In the genomic region with DNA sequence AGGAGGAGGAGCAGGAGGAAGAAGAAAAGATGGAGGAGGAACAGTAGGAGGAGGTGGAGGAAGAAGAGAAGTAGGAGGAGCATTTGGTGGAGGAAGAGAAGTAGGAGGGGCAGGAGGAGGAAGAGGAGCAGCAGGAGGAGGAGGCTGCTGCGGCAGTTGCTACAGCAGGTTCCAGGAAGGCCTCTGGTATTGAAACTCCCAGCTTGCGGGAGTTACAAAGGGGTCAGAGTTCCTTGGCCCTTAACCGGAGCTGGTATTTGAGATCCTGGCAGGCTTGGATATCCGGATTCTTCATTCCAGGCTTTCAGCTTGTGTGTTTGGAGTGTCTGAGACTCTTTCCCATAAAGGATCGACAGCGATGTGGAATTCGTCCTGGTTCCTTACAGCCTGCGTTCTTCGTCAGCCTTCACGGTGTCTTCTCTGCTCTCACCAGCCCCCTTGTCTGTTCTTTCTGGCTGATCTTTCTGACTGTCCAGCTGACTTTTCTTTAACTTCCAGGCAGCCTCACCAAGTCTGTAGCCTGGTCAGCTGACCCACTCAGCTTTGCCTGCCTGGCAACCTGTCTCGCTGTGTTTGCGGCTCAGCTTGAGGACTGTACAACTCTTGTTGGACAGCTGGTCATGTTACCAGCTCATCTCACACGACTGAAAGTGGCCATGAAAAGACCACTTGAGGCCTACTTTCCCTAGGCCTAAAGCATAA, we compare ENCODE assay signal across 12 mouse cellular contexts. TPM values are rescaled to one million over a fixed set of nuclear protein-coding genes. Genes with fewer than 3 reads are reported as not detected.
DNase-seq lines count a peak whose midpoint lies in the region; ATAC-seq and TF ChIP-seq lines count a peak whose summit lies in the region.
"Had no signal": no experiment of that assay in that cellular context is flagged by ENCODE, and none has a peak within 500 bp of the region (broad histone marks: within the 10 kb centered on the region; RNA-seq: fewer than 3 reads in every experiment).

No protein-coding gene starts in this region.

- 79% methylated on average over 13 of the region's 13 CpGs for WGBS in midbrain, embryonic 10.5 days
- WGBS in midbrain, embryonic 15.5 days, result 79% methylated on average over 13 of the region's 13 CpGs
- 51% methylated on average over 13 of the region's 13 CpGs for WGBS in kidney, embryonic 15.5 days
- WGBS in lung, embryonic 14.5 days, result 55% methylated on average over 13 of the region's 13 CpGs

- H3K9me3 ChIP-seq in midbrain, embryonic 10.5 days (replicated peaks), result no peaks in the 10 kb centered on the region
- no peaks in the 10 kb centered on the region for H3K9me3 ChIP-seq in midbrain, embryonic 15.5 days
- no peaks in the 10 kb centered on the region for H3K9me3 ChIP-seq in kidney, embryonic 15.5 days (replicated peaks)
- no peaks in the 10 kb centered on the region for H3K9me3 ChIP-seq in lung, embryonic 14.5 days (ENCODE audit: low read depth, low read length)
- H3K9me3 ChIP-seq: limb, embryonic 15.5 days had no signal

- H3K27me3 ChIP-seq in midbrain, embryonic 10.5 days (ENCODE audit: low read depth, poor library complexity, severe bottlenecking), result no peaks in the 10 kb centered on the region
- no peaks in the 10 kb centered on the region for H3K27me3 ChIP-seq in midbrain, embryonic 15.5 days (replicated peaks)
- H3K27me3 ChIP-seq in kidney, embryonic 15.5 days, result no peaks in the 10 kb centered on the region
- H3K27me3 ChIP-seq in lung, embryonic 14.5 days (ENCODE audit: insufficient read depth, low read length), result no peaks in the 10 kb centered on the region
- H3K27me3 ChIP-seq: limb, embryonic 15.5 days had no signal

- peak overlapping the region; percentile 23; the same call in 1 of the 2 replicates for H3K27ac ChIP-seq in midbrain, embryonic 10.5 days (replicated peaks)
- no peak overlapping the region for H3K27ac ChIP-seq in midbrain, embryonic 15.5 days
- peak overlapping the region; percentile 54; the same call in 1 of the 2 replicates for H3K27ac ChIP-seq in kidney, embryonic 15.5 days
- no peak overlapping the region for H3K27ac ChIP-seq in lung, embryonic 14.5 days (ENCODE audit: low read depth)
- H3K27ac ChIP-seq: hindbrain, embryonic 14.5 days; limb, embryonic 15.5 days had no signal

- TF ChIP-seq CTCF in lung, embryonic 14.5 days (IDR thresholded peaks at IDR 0.05; ENCODE audit: low read depth), result no peak

- no peak for ATAC-seq in midbrain, embryonic 15.5 days (replicated peaks)
- peak; percentile 40; the same call in 1 of the 2 replicates for ATAC-seq in kidney, embryonic 15.5 days (replicated peaks; ENCODE audit: low FRiP score)
- no peak; the same call in 1 of the 2 replicates for ATAC-seq in lung, embryonic 14.5 days (ENCODE audit: insufficient read depth)
- ATAC-seq: forebrain, embryonic 14.5 days had no signal

- peaks cover 22% of the 10 kb centered on the region for H3K4me1 ChIP-seq in midbrain, embryonic 10.5 days
- H3K4me1 ChIP-seq in midbrain, embryonic 15.5 days, result peaks cover 6% of the 10 kb centered on the region; the same call in 1 of the 2 replicates
- H3K4me1 ChIP-seq in kidney, embryonic 15.5 days, result peaks cover 8% of the 10 kb centered on the region; the same call in 1 of the 2 replicates
- no peaks in the 10 kb centered on the region for H3K4me1 ChIP-seq in lung, embryonic 14.5 days (ENCODE audit: insufficient read depth)
- H3K4me1 ChIP-seq: limb, embryonic 15.5 days had no signal

- H3K36me3 ChIP-seq in midbrain, embryonic 10.5 days, result no peaks in the 10 kb centered on the region
- no peaks in the 10 kb centered on the region for H3K36me3 ChIP-seq in midbrain, embryonic 15.5 days (replicated peaks)
- no peaks in the 10 kb centered on the region for H3K36me3 ChIP-seq in kidney, embryonic 15.5 days
- no peaks in the 10 kb centered on the region for H3K36me3 ChIP-seq in lung, embryonic 14.5 days (ENCODE audit: insufficient read depth)
- H3K36me3 ChIP-seq: limb, embryonic 15.5 days had no signal

- H3K9ac ChIP-seq in midbrain, embryonic 15.5 days, result no peak overlapping the region
- H3K9ac ChIP-seq in kidney, embryonic 15.5 days, result no peak overlapping the region
- no peak overlapping the region for H3K9ac ChIP-seq in lung, embryonic 14.5 days
- H3K9ac ChIP-seq: hindbrain, embryonic 14.5 days; limb, embryonic 15.5 days had no signal

- H3K4me3 ChIP-seq in midbrain, embryonic 10.5 days, result no peak overlapping the region
- H3K4me3 ChIP-seq in midbrain, embryonic 15.5 days, result no peak overlapping the region
- H3K4me3 ChIP-seq in kidney, embryonic 15.5 days (replicated peaks), result no peak overlapping the region
- no peak overlapping the region for H3K4me3 ChIP-seq in lung, embryonic 14.5 days (ENCODE audit: low read depth, low read length)
- H3K4me3 ChIP-seq: limb, embryonic 15.5 days had no signal

- DNase-seq in midbrain, embryonic 10.5 days (ENCODE audit: low spot score), result no peak
- peak; percentile 44 for DNase-seq in lung, embryonic 14.5 days
- DNase-seq in yolk sac, embryonic 10.5 days (ENCODE audit: low spot score), result peak; percentile 42
- no peak for DNase-seq in heart, adult 8-10 months (ENCODE audit: low spot score)
- DNase-seq in retina, embryonic 14.5 days (ENCODE audit: low spot score), result no peak
- DNase-seq: gastrocnemius, postnatal 14 days; thymus, adult 2 months had no signal

- no peak overlapping the region for H3K4me2 ChIP-seq in midbrain, embryonic 15.5 days
- H3K4me2 ChIP-seq in kidney, embryonic 15.5 days, result peak overlapping the region; percentile 25; the same call in 1 of the 2 replicates
- no peak overlapping the region for H3K4me2 ChIP-seq in lung, embryonic 14.5 days
- H3K4me2 ChIP-seq: hindbrain, embryonic 14.5 days; limb, embryonic 15.5 days had no signal

RNA-seq across cellular contexts. Expression of gene Stt3b, which starts 15.8 kb away (rescaled TPM):
- polyA plus RNA-seq in midbrain, embryonic 10.5 days (2016; fragmentation: Nextera tagmentation; extraction: Ambion mirVana), result 91.0 and 99.9 TPM in 2 replicates
- 78.4 and 80.5 TPM in 2 replicates for polyA plus RNA-seq in midbrain, embryonic 15.5 days (2015; fragmentation: Nextera tagmentation; extraction: Ambion mirVana)
- polyA plus RNA-seq in kidney, embryonic 15.5 days (2015; fragmentation: Nextera tagmentation; extraction: Ambion mirVana), result 101 and 102 TPM in 2 replicates
- 126 and 128 TPM in 2 replicates for polyA plus RNA-seq in lung, embryonic 14.5 days (2014; fragmentation: Nextera tagmentation; extraction: Ambion mirVana)
- total RNA-seq in heart, adult 8-10 months (2022), result 10 to 100 TPM; 48.7 to 53.5 (median 50.0) TPM

Comparison
In these comparisons a context has a peak if more than half of its experiments do, and no peak if none do; other contexts are left out.
1. H3K27ac ChIP-seq: peak in midbrain, embryonic 10.5 days (single experiment) and kidney, embryonic 15.5 days (single experiment); none in midbrain, embryonic 15.5 days (single experiment) and lung, embryonic 14.5 days (single experiment).
2. DNase-seq: peak in lung, embryonic 14.5 days (single experiment) and yolk sac, embryonic 10.5 days (single experiment); none in midbrain, embryonic 10.5 days (single experiment), heart, adult 8-10 months (single experiment) and retina, embryonic 14.5 days (single experiment).